Mouse (Mus musculus): Measurements from ENCODE around the gene Trap1. TPM values are rescaled to one million over a fixed set of nuclear protein-coding genes. Genes with fewer than 3 reads are reported as not detected.

Trap1 gene
- polyA plus RNA-seq, 1 experiment from 2014 or later: 83.7 TPM

DNA sequence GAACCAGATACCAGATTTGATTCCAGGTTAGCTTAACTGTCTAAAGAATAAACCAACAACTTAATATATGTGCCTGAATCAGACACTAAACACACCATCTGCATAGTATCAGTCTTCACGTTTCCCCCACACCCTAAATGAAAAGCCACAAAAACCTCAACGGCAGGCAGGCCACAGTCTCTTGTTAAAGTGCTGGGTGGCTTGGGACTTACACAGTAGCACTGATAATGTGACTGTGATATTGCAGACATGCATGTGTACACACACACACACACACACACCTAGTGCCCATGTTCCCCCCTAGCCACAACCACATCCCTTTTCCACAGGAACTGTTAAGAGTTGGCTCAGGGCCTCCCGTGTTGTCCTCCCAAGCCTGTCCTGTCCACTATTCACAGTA is 2.8 kb downstream of the Trap1 start:
- H3K9ac ChIP-seq: no peak overlapping the region
- H3K4me1 ChIP-seq: peaks cover 23% of the 10 kb centered on the region
- H3K4me2 ChIP-seq: no peak overlapping the region
- H3K4me3 ChIP-seq: no peak overlapping the region
- WGBS: 80% methylated on average over 3 of the region's 3 CpGs
- H3K27ac ChIP-seq: no peak overlapping the region
- H3K27me3 ChIP-seq: no peaks in the 10 kb centered on the region
- H3K36me3 ChIP-seq: no peaks in the 10 kb centered on the region
- no peak for ATAC-seq (ENCODE audit: insufficient number of reproducible peaks, insufficient read depth, low FRiP score, low TSS enrichment, low read depth)
- H3K9me3 ChIP-seq: no peaks in the 10 kb centered on the region

DNA sequence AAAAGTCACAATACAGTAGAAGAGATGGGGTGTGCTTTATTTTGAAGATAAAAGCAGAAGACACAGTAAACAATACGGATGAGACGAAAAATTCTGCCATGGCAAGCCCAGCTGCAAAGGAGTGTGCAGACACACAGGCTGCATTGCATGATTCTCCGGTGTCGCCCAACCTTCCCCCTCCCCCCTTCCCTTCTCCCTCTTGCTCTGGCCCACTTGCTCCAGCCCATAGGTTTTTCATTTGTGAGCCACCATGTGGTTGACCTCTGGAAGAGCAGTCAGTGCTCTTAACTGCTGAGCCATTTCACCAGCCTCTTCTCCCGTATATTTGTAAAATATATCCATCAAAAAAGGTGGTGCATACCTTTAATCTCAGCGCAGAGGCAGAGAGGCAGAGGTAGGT is 3.3 kb downstream of the Trap1 start:
- Histone ChIP-seq H3K27me3 (no peaks in the 10 kb centered on the region), H3K4me2 (no peak overlapping the region), H3K4me3 (no peak overlapping the region), H3K4me1 (peaks cover 23% of the 10 kb centered on the region), H3K9ac (no peak overlapping the region), H3K36me3 (no peaks in the 10 kb centered on the region), H3K27ac (no peak overlapping the region), H3K9me3 (no peaks in the 10 kb centered on the region)
- WGBS: 52% methylated on average over 6 of the region's 6 CpGs
- ATAC-seq (ENCODE audit: insufficient number of reproducible peaks, insufficient read depth, low FRiP score, low TSS enrichment, low read depth): no peak

DNA sequence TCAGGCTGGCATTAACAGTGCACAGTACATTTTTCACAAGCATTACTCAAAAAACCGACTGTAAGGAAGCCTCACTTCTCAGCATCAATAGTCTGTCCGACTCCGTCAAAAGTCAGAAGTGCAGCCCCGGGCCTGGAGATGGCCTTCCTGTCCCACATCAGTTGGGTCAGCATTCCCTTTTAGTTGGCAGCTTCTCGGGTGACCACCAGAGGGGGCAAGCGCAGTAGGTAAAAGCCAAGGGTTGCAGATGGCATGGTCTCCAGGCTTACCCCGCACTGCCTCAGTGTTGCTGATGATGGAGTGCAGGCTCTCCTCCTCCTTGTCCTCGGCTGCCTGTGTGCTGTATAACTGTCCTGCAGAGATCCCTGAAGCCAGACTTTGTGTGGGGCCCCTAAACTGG is 9.0 kb downstream of the Trap1 start:
- Histone ChIP-seq H3K27me3 (no peaks in the 10 kb centered on the region), H3K9me3 (no peaks in the 10 kb centered on the region), H3K4me1 (no peaks in the 10 kb centered on the region), H3K9ac (no peak overlapping the region), H3K36me3 (peaks cover 56% of the 10 kb centered on the region), H3K27ac (no peak overlapping the region), H3K4me2 (no peak overlapping the region), H3K4me3 (no peak overlapping the region)
- no peak for ATAC-seq (ENCODE audit: insufficient number of reproducible peaks, insufficient read depth, low FRiP score, low TSS enrichment, low read depth)
- 65% methylated on average over 8 of the region's 8 CpGs for WGBS

DNA sequence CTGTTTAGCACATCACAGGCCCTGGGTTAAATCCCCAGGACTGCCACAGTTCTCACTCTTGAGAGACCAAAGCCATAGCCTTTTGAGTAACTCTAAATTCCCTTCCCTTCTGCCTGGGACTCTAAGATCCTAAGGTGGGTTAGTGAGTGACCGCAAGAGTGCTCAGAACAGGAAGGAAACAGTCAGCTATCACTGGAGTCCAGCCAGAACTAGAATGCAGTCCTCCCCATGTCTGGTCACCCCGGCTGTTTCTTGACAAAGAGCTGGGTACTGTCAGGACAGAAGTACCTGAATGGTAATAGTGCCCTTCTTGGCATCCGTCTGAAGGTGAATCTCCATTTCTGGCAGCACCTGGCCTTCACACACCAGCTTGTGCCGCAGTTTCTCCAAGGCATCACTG is 12.7 kb downstream of the Trap1 start:
- no peaks in the 10 kb centered on the region for H3K9me3 ChIP-seq
- H3K9ac ChIP-seq: no peak overlapping the region
- no peak overlapping the region for H3K27ac ChIP-seq
- H3K4me2 ChIP-seq: no peak overlapping the region
- H3K4me3 ChIP-seq: no peak overlapping the region
- no peaks in the 10 kb centered on the region for H3K4me1 ChIP-seq
- no peak for ATAC-seq (ENCODE audit: insufficient number of reproducible peaks, insufficient read depth, low FRiP score, low TSS enrichment, low read depth)
- H3K36me3 ChIP-seq: peaks cover 89% of the 10 kb centered on the region
- WGBS: 92% methylated on average over 4 of the region's 4 CpGs
- H3K27me3 ChIP-seq: no peaks in the 10 kb centered on the region

DNA sequence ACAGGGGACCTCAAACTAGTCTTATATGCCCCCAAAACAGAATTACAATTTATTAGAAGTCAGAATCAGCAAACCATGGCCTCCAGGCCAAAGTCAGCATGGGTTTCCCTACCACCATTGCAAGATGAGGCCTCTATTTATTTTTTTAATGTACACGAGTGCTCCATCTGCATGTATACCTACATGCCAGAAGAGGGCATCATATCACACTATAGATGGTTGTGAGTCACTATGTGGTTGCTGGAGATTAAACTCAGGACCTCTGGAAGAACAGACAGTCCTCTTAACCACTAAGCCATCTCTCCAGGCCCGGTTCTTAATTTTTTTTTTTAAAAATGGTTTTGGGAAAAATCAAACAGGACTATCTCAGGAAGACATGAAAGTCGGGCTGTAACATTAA is 23.8 kb downstream of the Trap1 start:
- no peaks in the 10 kb centered on the region for H3K27me3 ChIP-seq
- no peaks in the 10 kb centered on the region for H3K9me3 ChIP-seq
- no peak overlapping the region for H3K27ac ChIP-seq
- H3K4me3 ChIP-seq: no peak overlapping the region
- ATAC-seq (ENCODE audit: insufficient number of reproducible peaks, insufficient read depth, low FRiP score, low TSS enrichment, low read depth): no peak
- H3K36me3 ChIP-seq: peaks cover 89% of the 10 kb centered on the region
- no peaks in the 10 kb centered on the region for H3K4me1 ChIP-seq
- 84% methylated on average over 3 of the region's 3 CpGs for WGBS
- H3K9ac ChIP-seq: no peak overlapping the region
- no peak overlapping the region for H3K4me2 ChIP-seq

DNA sequence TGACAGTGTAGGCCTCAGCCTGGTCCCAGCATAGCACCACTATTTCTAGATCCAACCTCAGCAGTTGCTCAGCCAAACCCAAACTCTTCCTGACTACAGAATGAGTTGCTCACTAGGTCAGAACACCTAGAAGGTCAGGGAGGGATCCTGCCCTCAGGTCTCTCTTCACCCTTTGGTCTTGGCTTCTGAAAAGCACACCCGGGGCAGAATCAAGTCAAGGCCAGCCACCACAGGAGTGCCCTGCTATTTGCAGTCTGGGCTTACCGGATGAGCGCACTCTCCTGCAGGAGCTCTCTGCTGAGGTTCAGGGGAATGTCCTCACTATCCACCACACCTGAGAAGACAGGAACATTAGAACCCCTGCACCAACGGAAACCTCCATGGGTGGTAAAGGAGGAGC is 25.0 kb downstream of the Trap1 start:
- H3K4me3 ChIP-seq: no peak overlapping the region
- H3K4me1 ChIP-seq: no peaks in the 10 kb centered on the region
- H3K4me2 ChIP-seq: no peak overlapping the region
- H3K9ac ChIP-seq: no peak overlapping the region
- no peak for ATAC-seq (ENCODE audit: insufficient number of reproducible peaks, insufficient read depth, low FRiP score, low TSS enrichment, low read depth)
- H3K27ac ChIP-seq: no peak overlapping the region
- H3K27me3 ChIP-seq: no peaks in the 10 kb centered on the region
- H3K9me3 ChIP-seq: no peaks in the 10 kb centered on the region
- 97% methylated on average over 4 of the region's 4 CpGs for WGBS
- H3K36me3 ChIP-seq: peaks cover 89% of the 10 kb centered on the region

DNA sequence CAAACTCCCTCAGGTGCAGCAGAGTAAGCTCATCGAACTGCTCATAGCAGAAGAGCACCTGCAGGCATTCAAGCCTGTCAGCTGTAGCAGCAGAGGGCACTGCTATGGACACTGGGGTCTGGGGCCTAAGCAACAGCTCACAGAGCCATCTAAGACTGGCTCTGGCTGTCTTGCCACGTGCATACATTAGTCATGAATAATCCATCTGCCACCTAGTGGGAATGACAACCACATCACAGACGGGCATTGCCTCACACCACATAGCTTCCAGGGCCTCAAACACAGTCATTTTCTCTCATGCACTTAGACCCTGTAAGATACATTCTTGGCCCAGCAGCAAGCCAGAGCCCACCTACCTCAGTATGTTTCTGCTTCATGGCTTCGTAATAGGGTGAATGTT is 32.1 kb downstream of the Trap1 start:
- ATAC-seq (ENCODE audit: insufficient number of reproducible peaks, insufficient read depth, low FRiP score, low TSS enrichment, low read depth): no peak
- WGBS: 87% methylated on average over 4 of the region's 4 CpGs
- H3K27ac ChIP-seq: no peak overlapping the region
- H3K36me3 ChIP-seq: peaks cover 95% of the 10 kb centered on the region
- no peak overlapping the region for H3K4me2 ChIP-seq
- H3K9me3 ChIP-seq: no peaks in the 10 kb centered on the region
- no peaks in the 10 kb centered on the region for H3K4me1 ChIP-seq
- H3K4me3 ChIP-seq: no peak overlapping the region
- H3K27me3 ChIP-seq: no peaks in the 10 kb centered on the region
- no peak overlapping the region for H3K9ac ChIP-seq

DNA sequence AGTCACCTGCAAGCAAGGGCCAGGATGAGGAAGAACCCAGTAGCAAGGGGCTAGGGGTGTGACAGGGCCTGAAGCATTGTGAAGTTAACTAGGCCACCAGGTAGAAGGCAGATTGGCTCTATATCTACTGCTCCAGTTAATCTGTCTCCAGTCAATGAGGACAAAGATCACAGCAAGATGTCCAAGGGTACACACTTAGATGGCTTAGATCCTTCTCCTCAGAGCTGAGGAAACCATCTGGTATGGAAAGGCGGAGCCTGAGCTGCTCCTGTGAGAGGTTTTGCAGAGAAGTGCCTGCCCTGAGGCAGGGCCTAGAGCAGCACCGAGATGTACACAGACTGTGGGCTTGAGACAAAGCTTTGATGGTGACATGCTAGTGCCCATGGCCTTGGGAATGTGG is 33.5 kb downstream of the Trap1 start:
- H3K4me2 ChIP-seq: no peak overlapping the region
- H3K4me3 ChIP-seq: no peak overlapping the region
- no peak overlapping the region for H3K27ac ChIP-seq
- no peaks in the 10 kb centered on the region for H3K4me1 ChIP-seq
- WGBS: 92% methylated on average over 2 of the region's 2 CpGs
- no peaks in the 10 kb centered on the region for H3K27me3 ChIP-seq
- peaks cover 94% of the 10 kb centered on the region for H3K36me3 ChIP-seq
- no peak for ATAC-seq (ENCODE audit: insufficient number of reproducible peaks, insufficient read depth, low FRiP score, low TSS enrichment, low read depth)
- no peaks in the 10 kb centered on the region for H3K9me3 ChIP-seq
- no peak overlapping the region for H3K9ac ChIP-seq

DNA sequence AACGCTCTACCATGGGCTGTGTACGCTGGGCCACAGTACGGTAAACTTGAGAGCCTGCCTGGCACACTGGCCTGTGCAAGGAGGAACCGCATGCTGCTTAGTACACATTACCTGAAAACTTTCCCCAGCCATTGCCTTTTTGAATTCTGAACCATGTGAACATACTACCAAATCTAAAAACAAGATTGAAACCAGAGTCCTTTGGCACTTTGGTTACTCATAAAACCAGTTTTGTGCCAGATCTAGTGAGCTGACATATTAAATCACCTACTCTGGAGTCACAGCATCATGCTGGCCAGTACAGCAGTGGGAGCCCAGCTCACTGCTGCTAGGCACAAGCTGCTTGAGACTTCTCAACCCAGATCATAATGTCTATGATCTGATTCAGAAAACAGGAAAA is 36.0 kb downstream of the Trap1 start:
- H3K27me3 ChIP-seq: no peaks in the 10 kb centered on the region
- H3K4me2 ChIP-seq: no peak overlapping the region
- no peak overlapping the region for H3K9ac ChIP-seq
- H3K4me3 ChIP-seq: no peak overlapping the region
- H3K4me1 ChIP-seq: no peaks in the 10 kb centered on the region
- no peaks in the 10 kb centered on the region for H3K9me3 ChIP-seq
- no peak overlapping the region for H3K27ac ChIP-seq
- ATAC-seq (ENCODE audit: insufficient number of reproducible peaks, insufficient read depth, low FRiP score, low TSS enrichment, low read depth): no peak
- 98% methylated on average over 4 of the region's 4 CpGs for WGBS
- H3K36me3 ChIP-seq: peaks cover 93% of the 10 kb centered on the region

DNA sequence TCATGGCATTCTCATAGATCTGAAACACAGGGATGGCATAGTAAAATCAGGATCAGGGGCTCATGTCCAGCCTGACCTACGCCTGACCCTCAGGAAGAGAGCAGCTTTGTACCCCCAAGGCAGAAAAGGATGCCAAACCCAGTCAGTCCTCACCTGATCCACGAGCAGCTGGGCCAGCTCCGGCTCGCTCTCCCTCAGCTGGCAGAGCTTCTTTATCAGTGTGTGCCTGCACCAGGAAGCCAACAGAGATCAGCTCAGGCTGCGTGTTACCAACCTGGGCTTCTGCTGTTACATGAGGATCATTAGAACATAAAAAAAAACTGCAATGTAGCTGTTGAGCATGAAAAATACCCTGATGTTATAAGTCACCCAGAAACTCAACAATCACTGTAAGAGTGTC is 37.4 kb downstream of the Trap1 start:
- H3K27ac ChIP-seq: no peak overlapping the region
- H3K4me2 ChIP-seq: no peak overlapping the region
- 87% methylated on average over 5 of the region's 5 CpGs for WGBS
- H3K9me3 ChIP-seq: no peaks in the 10 kb centered on the region
- no peaks in the 10 kb centered on the region for H3K4me1 ChIP-seq
- no peak overlapping the region for H3K4me3 ChIP-seq
- H3K27me3 ChIP-seq: no peaks in the 10 kb centered on the region
- peaks cover 87% of the 10 kb centered on the region for H3K36me3 ChIP-seq
- H3K9ac ChIP-seq: no peak overlapping the region
- ATAC-seq (ENCODE audit: insufficient number of reproducible peaks, insufficient read depth, low FRiP score, low TSS enrichment, low read depth): no peak

DNA sequence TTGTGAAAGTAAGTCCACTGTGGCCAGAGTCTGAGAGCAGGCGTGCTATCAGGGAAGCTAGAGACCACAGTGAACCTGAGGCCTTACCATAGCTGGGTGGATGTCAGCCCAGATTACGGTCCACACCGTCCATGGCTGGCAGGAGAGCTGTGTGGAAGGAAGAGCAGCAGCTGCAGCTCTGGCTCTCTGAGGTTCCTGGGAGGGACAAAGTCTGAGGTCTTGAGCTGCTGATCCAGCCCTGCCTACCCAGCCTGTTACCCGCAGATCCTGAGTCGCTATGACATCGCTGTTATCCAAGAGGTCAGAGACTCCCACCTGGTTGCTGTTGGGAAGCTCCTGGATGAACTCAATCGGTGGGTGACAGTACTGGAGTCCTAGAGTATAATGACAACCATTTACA is 39.9 kb downstream of the Trap1 start:
- no peak for ATAC-seq (ENCODE audit: insufficient number of reproducible peaks, insufficient read depth, low FRiP score, low TSS enrichment, low read depth)
- 93% methylated on average over 7 of the region's 7 CpGs for WGBS
- H3K36me3 ChIP-seq: peaks cover 65% of the 10 kb centered on the region

DNA sequence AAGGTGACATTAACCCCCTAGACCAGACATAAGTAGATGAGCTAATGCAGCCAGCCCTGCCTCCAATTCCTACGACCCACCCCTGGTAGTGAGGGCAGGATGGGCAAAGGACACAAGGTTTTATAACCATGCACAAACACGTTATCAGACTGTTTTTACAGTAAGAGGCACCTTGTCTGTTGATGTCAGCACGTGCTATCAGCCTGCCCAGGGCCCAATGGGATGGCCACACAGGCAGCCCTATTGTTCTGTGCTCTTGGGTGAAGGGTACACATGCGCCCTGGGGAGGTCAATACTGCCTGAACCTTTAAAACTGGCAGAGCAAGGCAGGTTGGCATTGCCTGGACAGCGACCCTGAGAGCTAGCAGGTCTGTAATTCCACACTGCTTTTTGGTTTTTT is 40.8 kb downstream of the Trap1 start, which contains the start of gene Dnase1:
TSS of gene Dnase1 (plus strand) at position 136 of the 400 bp plus-strand sequence.
- Histone ChIP-seq H3K9me3 (no peaks in the 10 kb centered on the region; the same call in 1 of the 2 replicates), H3K4me2 (no peak within 1 kb of the TSS), H3K27ac (no peak within 1 kb of the TSS), H3K36me3 (peaks cover 56% of the 10 kb centered on the region), H3K4me3 (no peak within 1 kb of the TSS), H3K9ac (no peak within 1 kb of the TSS), H3K27me3 (no peaks in the 10 kb centered on the region), H3K4me1 (no peaks in the 10 kb centered on the region)
- 87% methylated on average over 5 of the region's 5 CpGs for WGBS
- no peak for ATAC-seq (ENCODE audit: insufficient number of reproducible peaks, insufficient read depth, low FRiP score, low TSS enrichment, low read depth)

More for the DNA sequence above, 39.9 kb downstream of the Trap1 start:
- Histone ChIP-seq H3K27me3 (no peaks in the 10 kb centered on the region), H3K4me3 (no peak overlapping the region), H3K9ac (no peak overlapping the region), H3K9me3 (no peaks in the 10 kb centered on the region), H3K4me1 (no peaks in the 10 kb centered on the region), H3K27ac (no peak overlapping the region), H3K4me2 (no peak overlapping the region)

DNA sequence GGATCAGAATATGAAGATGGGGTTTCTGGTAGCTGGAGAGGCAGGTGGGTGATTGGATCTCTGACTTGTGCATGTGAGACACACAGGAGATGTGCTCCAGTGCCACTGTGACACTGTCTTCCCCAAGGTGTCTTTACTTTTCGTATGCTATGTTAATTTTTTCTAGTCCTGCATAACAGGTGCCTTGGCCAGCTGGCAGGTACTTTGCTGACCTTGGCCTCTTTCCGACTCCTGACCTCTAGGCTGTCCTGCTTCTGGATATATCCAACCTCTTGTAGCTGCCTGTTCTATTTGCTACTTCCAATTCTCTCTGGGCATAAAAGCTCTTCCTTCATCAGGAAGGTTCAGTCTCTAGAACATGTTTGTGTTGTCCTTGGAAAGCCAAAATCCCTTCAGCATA is 42.1 kb downstream of the Trap1 start:
- Histone ChIP-seq H3K9ac (no peak overlapping the region), H3K4me1 (no peaks in the 10 kb centered on the region), H3K27me3 (no peaks in the 10 kb centered on the region), H3K4me3 (no peak overlapping the region), H3K9me3 (no peaks in the 10 kb centered on the region; the same call in 1 of the 2 replicates), H3K4me2 (no peak overlapping the region), H3K36me3 (peaks cover 44% of the 10 kb centered on the region), H3K27ac (no peak overlapping the region)
- no peak for ATAC-seq (ENCODE audit: insufficient number of reproducible peaks, insufficient read depth, low FRiP score, low TSS enrichment, low read depth)
- 88% methylated on average over 2 of the region's 2 CpGs for WGBS
